Mouse (Mus musculus) forebrain, embryonic 13.5 days (tissue): ENCODE results near the gene P2rx6. TPM values are rescaled to one million over a fixed set of nuclear protein-coding genes. Genes with fewer than 3 reads are reported as not detected.
"Not testable (repeated sequence)": the region's sequence is repeated elsewhere in the genome, so short reads cannot be mapped to it uniquely, and the experiment has no call there.

Source experiments
- ATAC-seq: fragments of 200-750 bp; cut with Nextera tagmentation; 2 replicates; pipeline ENCODE4 v1.8.0; 2017
- H3K27ac ChIP-seq: fragments of 300-500 bp; sonication (generic); 2 replicates; pipeline ENCODE4 v1.5.1; 2015; ENCODE audit warnings: inconsistent platforms, mild to moderate bottlenecking, moderate library complexity
- H3K27me3 ChIP-seq: fragments of 300-500 bp; sonication (generic); 2 replicates; pipeline ENCODE4 v1.6.1; 2015; ENCODE audit warnings: mild to moderate bottlenecking, inconsistent platforms
- H3K36me3 ChIP-seq: fragments of 300-500 bp; sonication (generic); 2 replicates; pipeline ENCODE4 v1.6.1; 2015; ENCODE audit warnings: mild to moderate bottlenecking, inconsistent platforms; ENCODE audit not compliant: poor library complexity, severe bottlenecking
- H3K4me1 ChIP-seq: fragments of 300-500 bp; sonication (generic); 2 replicates; pipeline ENCODE4 v1.6.1; 2015; ENCODE audit warnings: inconsistent platforms
- H3K4me2 ChIP-seq: fragments of 300-500 bp; sonication (generic); 2 replicates; pipeline ENCODE4 v1.6.1; 2015; ENCODE audit warnings: inconsistent platforms, mild to moderate bottlenecking, moderate library complexity
- H3K4me3 ChIP-seq: fragments of 300-500 bp; sonication (generic); 2 replicates; pipeline ENCODE4 v1.5.1; 2015; ENCODE audit warnings: mild to moderate bottlenecking, inconsistent platforms
- H3K9ac ChIP-seq: fragments of 300-500 bp; sonication (generic); 2 replicates; pipeline ENCODE4 v1.6.1; 2015; ENCODE audit warnings: mild to moderate bottlenecking, inconsistent platforms
- H3K9me3 ChIP-seq: fragments of 300-500 bp; sonication (generic); replicated peaks from 2 replicates; pipeline ENCODE4 v1.6.1; 2016; ENCODE audit warnings: inconsistent platforms
- WGBS: fragments of 180-500 bp; shearing (Covaris S2); methylation state at CpG from one replicate; pipeline ENCODE4 v1.1.7; 2015; 5-methylcytosine and 5-hydroxymethylcytosine counted together
- polyA plus RNA-seq: library from polyadenylated mRNA; unstranded; fragments of >200 nt; fragmentation: Nextera tagmentation; extraction: Ambion mirVana; gene quantifications from 2 replicates; pipeline ENCODE4 v1.2.1, GENCODE M21; 2015

The P2rx6 gene
- polyA plus RNA-seq, 1 experiment from 2014 or later: 0.84 TPM

GRCm38 (mm10) chr16:17542632-17543031, 19.1 kb upstream of the P2rx6 start:
- no peaks in the 10 kb centered on the region for H3K36me3 ChIP-seq
- no peaks in the 10 kb centered on the region for H3K9me3 ChIP-seq
- no peak overlapping the region for H3K27ac ChIP-seq
- H3K4me1 ChIP-seq: no peaks in the 10 kb centered on the region
- no peak overlapping the region for H3K4me2 ChIP-seq
- no peaks in the 10 kb centered on the region for H3K27me3 ChIP-seq
- H3K9ac ChIP-seq: no peak overlapping the region
- H3K4me3 ChIP-seq: no peak overlapping the region
- 85% methylated on average over 2 of the region's 2 CpGs for whole genome bisulfite sequencing
- ATAC-seq: no peak

- Histone ChIP-seq H3K4me2 (no peak overlapping the region), H3K9ac (no peak overlapping the region), H3K9me3 (no peaks in the 10 kb centered on the region), H3K27me3 (0 out of 2 replicates have a peak, but pooled peaks cover 2% of the 10 kb centered on the region), H3K4me3 (no peak overlapping the region), H3K27ac (no peak overlapping the region), H3K36me3 (no peaks in the 10 kb centered on the region), H3K4me1 (peaks cover 16% of the 10 kb centered on the region)
- ATAC-seq: no peak
- 90% methylated on average over 7 of the region's 7 CpGs for WGBS
Observed at GRCm38 (mm10) chr16:17552837-17553236, 8.8 kb upstream of the P2rx6 start.

- H3K36me3 ChIP-seq: no peaks in the 10 kb centered on the region
- peak overlapping the region; percentile 50 for H3K4me2 ChIP-seq
- peak overlapping the region; percentile 21; the same call in 1 of the 2 replicates for H3K9ac ChIP-seq
- WGBS: 5% methylated on average over 18 of the region's 18 CpGs
- H3K27ac ChIP-seq: peak overlapping the region; percentile 41
- H3K4me1 ChIP-seq: peaks cover 28% of the 10 kb centered on the region
- peak; percentile 83 for ATAC-seq
- 0 out of 2 replicates have a peak overlapping the region, but pooled peaks have one; percentile 9 for H3K4me3 ChIP-seq
- H3K9me3 ChIP-seq: no peaks in the 10 kb centered on the region
- H3K27me3 ChIP-seq: 0 out of 2 replicates have a peak, but pooled peaks cover 2% of the 10 kb centered on the region
Observed at GRCm38 (mm10) chr16:17553910-17554685, 7.6 kb upstream of the P2rx6 start.

GRCm38 (mm10) chr16:17554702-17555101, 7.0 kb upstream of the P2rx6 start:
- not testable (repeated sequence) for H3K36me3 ChIP-seq, H3K9me3 ChIP-seq, H3K4me3 ChIP-seq, H3K27me3 ChIP-seq, ATAC-seq
- WGBS: 5% methylated on average over 4 of the region's 4 CpGs
- Histone ChIP-seq H3K9ac (0 out of 2 replicates have a peak overlapping the region, but pooled peaks have one; percentile 21), H3K27ac (peak overlapping the region; percentile 41; the same call in 1 of the 2 replicates), H3K4me1 (peaks cover 31% of the 10 kb centered on the region), H3K4me2 (peak overlapping the region; percentile 50)

- Histone ChIP-seq H3K27me3 (no peaks in the 10 kb centered on the region), H3K9me3 (no peaks in the 10 kb centered on the region), H3K4me3 (no peak overlapping the region), H3K36me3 (no peaks in the 10 kb centered on the region), H3K4me2 (no peak overlapping the region), H3K27ac (no peak overlapping the region), H3K4me1 (peaks cover 39% of the 10 kb centered on the region), H3K9ac (no peak overlapping the region)
- 80% methylated on average over 4 of the region's 4 CpGs for WGBS
- ATAC-seq: no peak
Observed at GRCm38 (mm10) chr16:17556180-17556579, 5.5 kb upstream of the P2rx6 start.

GRCm38 (mm10) chr16:17556907-17557306, 4.8 kb upstream of the P2rx6 start:
- no peaks in the 10 kb centered on the region for H3K9me3 ChIP-seq
- no peak for ATAC-seq
- H3K4me3 ChIP-seq: no peak overlapping the region
- H3K4me2 ChIP-seq: no peak overlapping the region
- H3K27me3 ChIP-seq: 0 out of 2 replicates have a peak, but pooled peaks cover 4% of the 10 kb centered on the region
- no peak overlapping the region for H3K9ac ChIP-seq
- no peak overlapping the region for H3K27ac ChIP-seq
- WGBS: 61% methylated on average over 4 of the region's 4 CpGs
- H3K4me1 ChIP-seq: peaks cover 47% of the 10 kb centered on the region
- no peaks in the 10 kb centered on the region for H3K36me3 ChIP-seq

- Histone ChIP-seq H3K27me3 (peaks cover 10% of the 10 kb centered on the region; the same call in 1 of the 2 replicates), H3K4me1 (peaks cover 51% of the 10 kb centered on the region), H3K4me3 (no peak overlapping the region), H3K9ac (no peak overlapping the region), H3K36me3 (no peaks in the 10 kb centered on the region), H3K27ac (no peak overlapping the region), H3K9me3 (no peaks in the 10 kb centered on the region), H3K4me2 (peak overlapping the region; percentile 28)
- WGBS: 3% methylated on average over 5 of the region's 5 CpGs
- 0 out of 2 replicates have a peak, but pooled peaks have one; percentile 19 for ATAC-seq
Observed at GRCm38 (mm10) chr16:17557947-17558480, 3.7 kb upstream of the P2rx6 start.

GRCm38 (mm10) chr16:17558811-17559210, 2.9 kb upstream of the P2rx6 start:
- Histone ChIP-seq H3K36me3 (no peaks in the 10 kb centered on the region), H3K9me3 (no peaks in the 10 kb centered on the region), H3K27ac (no peak overlapping the region), H3K4me3 (no peak overlapping the region), H3K27me3 (peaks cover 10% of the 10 kb centered on the region; the same call in 1 of the 2 replicates), H3K9ac (no peak overlapping the region), H3K4me2 (peak overlapping the region; percentile 28), H3K4me1 (peaks cover 50% of the 10 kb centered on the region)
- WGBS: 0% methylated on average over 5 of the region's 5 CpGs
- ATAC-seq: 0 out of 2 replicates have a peak, but pooled peaks have one; percentile 19

GRCm38 (mm10) chr16:17559396-17560027, 2.2 kb upstream of the P2rx6 start:
- H3K36me3 ChIP-seq: no peaks in the 10 kb centered on the region
- peaks cover 10% of the 10 kb centered on the region; the same call in 1 of the 2 replicates for H3K27me3 ChIP-seq
- WGBS: 66% methylated on average over 9 of the region's 9 CpGs
- ATAC-seq: no peak
- no peak overlapping the region for H3K4me3 ChIP-seq
- no peaks in the 10 kb centered on the region for H3K9me3 ChIP-seq
- H3K9ac ChIP-seq: no peak overlapping the region
- H3K4me2 ChIP-seq: peak overlapping the region; percentile 28; the same call in 1 of the 2 replicates
- H3K27ac ChIP-seq: no peak overlapping the region
- peaks cover 43% of the 10 kb centered on the region for H3K4me1 ChIP-seq

GRCm38 (mm10) chr16:17561128-17561750, 446 bp upstream of the P2rx6 start, which contains the start of gene Lrrc74b:
Gene Lrrc74b, minus strand, starts transcription at chr16:17561247.
- peak; percentile 67 for ATAC-seq
- Histone ChIP-seq H3K36me3 (no peaks in the 10 kb centered on the region), H3K4me3 (peak within 1 kb of the TSS; percentile 15; the same call in 1 of the 2 replicates), H3K9me3 (no peaks in the 10 kb centered on the region), H3K27ac (0 out of 2 replicates have a peak within 1 kb of the TSS, but pooled peaks have one; percentile 26), H3K9ac (peak within 1 kb of the TSS; percentile 27; the same call in 1 of the 2 replicates), H3K4me2 (peak within 1 kb of the TSS; percentile 58), H3K4me1 (peaks cover 35% of the 10 kb centered on the region), H3K27me3 (peaks cover 10% of the 10 kb centered on the region; the same call in 1 of the 2 replicates)
- under 1% methylated on average over 22 of the region's 22 CpGs for WGBS

- H3K27me3 ChIP-seq: peaks cover 18% of the 10 kb centered on the region
- no peak overlapping the region for H3K4me3 ChIP-seq
- 21% methylated on average over 1 of the region's 1 CpGs for WGBS
- H3K9me3 ChIP-seq: no peaks in the 10 kb centered on the region
- H3K4me2 ChIP-seq: no peak overlapping the region
- no peak overlapping the region for H3K9ac ChIP-seq
- no peaks in the 10 kb centered on the region for H3K36me3 ChIP-seq
- no peak for ATAC-seq
- H3K27ac ChIP-seq: no peak overlapping the region
- H3K4me1 ChIP-seq: peaks cover 29% of the 10 kb centered on the region
Observed at GRCm38 (mm10) chr16:17563580-17563979, 1.9 kb downstream of the P2rx6 start.
